Comparison of ENCODE assay signal across 9 mouse cellular contexts in the genomic region with DNA sequence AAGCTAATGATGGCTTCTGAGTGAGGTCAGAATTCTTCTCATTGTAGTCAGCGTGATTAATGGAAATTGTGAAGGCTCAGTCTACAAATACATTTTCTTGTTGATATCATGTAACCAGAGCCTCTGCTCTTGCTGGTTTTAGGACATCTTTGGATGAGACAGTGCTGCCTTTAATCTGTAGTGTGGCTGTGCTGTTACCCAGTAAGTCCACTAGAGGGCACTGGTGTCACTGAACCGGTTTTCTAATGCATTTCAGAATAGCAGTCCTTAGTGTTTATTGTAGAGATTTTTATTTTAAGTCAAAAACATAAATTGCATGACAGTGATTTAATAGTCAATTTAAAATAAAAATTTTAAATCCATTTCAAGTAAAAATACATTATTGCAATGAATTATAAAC. TPM values are rescaled to one million over a fixed set of nuclear protein-coding genes. Genes with fewer than 3 reads are reported as not detected.
A peak's percentile ranks its signal among the peaks of the same experiment; 100 is the strongest.
DNase-seq lines count a peak whose midpoint lies in the region; ATAC-seq lines count a peak whose summit lies in the region.
"Had no signal": no experiment of that assay in that cellular context is flagged by ENCODE, and none has a peak within 500 bp of the region (broad histone marks: within the 10 kb centered on the region; RNA-seq: fewer than 3 reads in every experiment).

No protein-coding gene starts in this region.

- no peak overlapping the region for H3K9ac ChIP-seq in forebrain, embryonic 13.5 days
- H3K9ac ChIP-seq in midbrain, embryonic 14.5 days (replicated peaks; ENCODE audit: low read length): no peak overlapping the region
- H3K9ac ChIP-seq: embryonic facial prominence, embryonic 15.5 days had no signal

- 5% methylated on average over 2 of the region's 2 CpGs for WGBS in forebrain, embryonic 13.5 days
- 2% methylated on average over 2 of the region's 2 CpGs for WGBS in midbrain, embryonic 14.5 days

- H3K4me1 ChIP-seq in forebrain, embryonic 13.5 days: no peaks in the 10 kb centered on the region
- H3K4me1 ChIP-seq in midbrain, embryonic 14.5 days (ENCODE audit: control insufficient read depth, insufficient read depth, low read length): no peaks in the 10 kb centered on the region
- H3K4me1 ChIP-seq: embryonic facial prominence, embryonic 15.5 days had no signal

- H3K27ac ChIP-seq in forebrain, embryonic 13.5 days: no peak overlapping the region
- no peak overlapping the region for H3K27ac ChIP-seq in midbrain, embryonic 14.5 days (replicated peaks; ENCODE audit: low read depth, low read length)
- H3K27ac ChIP-seq: embryonic facial prominence, embryonic 15.5 days had no signal

- H3K9me3 ChIP-seq in forebrain, embryonic 13.5 days (replicated peaks): no peaks in the 10 kb centered on the region
- no peaks in the 10 kb centered on the region for H3K9me3 ChIP-seq in midbrain, embryonic 14.5 days (ENCODE audit: control insufficient read depth, low read length)
- H3K9me3 ChIP-seq: embryonic facial prominence, embryonic 15.5 days had no signal

- no peak overlapping the region for H3K4me2 ChIP-seq in forebrain, embryonic 13.5 days
- no peak overlapping the region for H3K4me2 ChIP-seq in midbrain, embryonic 14.5 days (ENCODE audit: low read length)
- H3K4me2 ChIP-seq: embryonic facial prominence, embryonic 15.5 days had no signal

- H3K36me3 ChIP-seq in forebrain, embryonic 13.5 days (ENCODE audit: poor library complexity, severe bottlenecking): peaks cover 22% of the 10 kb centered on the region
- peaks cover 26% of the 10 kb centered on the region for H3K36me3 ChIP-seq in midbrain, embryonic 14.5 days (ENCODE audit: control insufficient read depth, insufficient read depth, low read length)

- ATAC-seq in cerebellum, adult (ENCODE audit: insufficient number of reproducible peaks, low FRiP score, low TSS enrichment): peak; percentile 78
- ATAC-seq in forebrain, embryonic 13.5 days: peak; percentile 68; the same call in 1 of the 2 replicates
- no peak for ATAC-seq in midbrain, embryonic 14.5 days (ENCODE audit: low FRiP score, low TSS enrichment)

- peak; percentile 13 to 20 for DNase-seq in urinary bladder, adult 18-20 months (ENCODE audit: low spot score in 2 of 2)
- DNase-seq in urinary bladder, postnatal 4 days (ENCODE audit: low spot score in 2 of 2): no peak
- DNase-seq in hindlimb bud, embryonic 11.5 days (ENCODE audit: extremely low spot score, low read depth, low spot score): peak; percentile 33
- peak; percentile 18 to 39 for DNase-seq in left cerebral cortex, adult 8-10 months (ENCODE audit: low spot score in 2 of 2)
- peak; percentile 89 for DNase-seq in midbrain, embryonic 14.5 days
- DNase-seq in spleen, postnatal 36 days (ENCODE audit: low spot score in 2 of 2): peak; percentile 30 to 54

- H3K27me3 ChIP-seq in forebrain, embryonic 13.5 days: no peaks in the 10 kb centered on the region
- H3K27me3 ChIP-seq in midbrain, embryonic 14.5 days (ENCODE audit: control insufficient read depth, insufficient read depth, low read length): no peaks in the 10 kb centered on the region
- H3K27me3 ChIP-seq: embryonic facial prominence, embryonic 15.5 days had no signal

- H3K4me3 ChIP-seq in forebrain, embryonic 13.5 days: no peak overlapping the region
- no peak overlapping the region for H3K4me3 ChIP-seq in midbrain, embryonic 14.5 days (replicated peaks; ENCODE audit: low read depth, low read length)
- H3K4me3 ChIP-seq: embryonic facial prominence, embryonic 15.5 days had no signal

RNA-seq across cellular contexts. Expression of a gene that starts 13.5 kb away (rescaled TPM):
- 29.0 and 29.9 TPM in 2 replicates for polyA plus RNA-seq in forebrain, embryonic 13.5 days (2015; fragmentation: Nextera tagmentation; extraction: Ambion mirVana)
- 10 to 100 TPM; 18.9 to 23.9 (median 21.4) TPM for total RNA-seq in left cerebral cortex, adult 8-10 months (2022)
- polyA plus RNA-seq in midbrain, embryonic 14.5 days (2014; fragmentation: Nextera tagmentation; extraction: Ambion mirVana): 43.3 and 45.5 TPM in 2 replicates

RNA-seq across cellular contexts. Expression of a gene that starts 14.1 kb away (rescaled TPM):
- 16.8 and 18.9 TPM in 2 replicates for polyA plus RNA-seq in forebrain, embryonic 13.5 days (2015; fragmentation: Nextera tagmentation; extraction: Ambion mirVana)
- 10 to 100 TPM; 20.7 to 25.3 (median 23.8) TPM for total RNA-seq in left cerebral cortex, adult 8-10 months (2022)
- 22.4 and 27.6 TPM in 2 replicates for polyA plus RNA-seq in midbrain, embryonic 14.5 days (2014; fragmentation: Nextera tagmentation; extraction: Ambion mirVana)

Comparison
In these comparisons a context has a peak if more than half of its experiments do, and no peak if none do; other contexts are left out.
1. DNase-seq: peak in urinary bladder, adult 18-20 months (2 of 2), hindlimb bud, embryonic 11.5 days (single experiment), left cerebral cortex, adult 8-10 months (2 of 2), midbrain, embryonic 14.5 days (single experiment) and spleen, postnatal 36 days (2 of 2); none in urinary bladder, postnatal 4 days (0 of 2).